Mouse (Mus musculus): Measurements from ENCODE around the gene Arid1b. TPM values are rescaled to one million over a fixed set of nuclear protein-coding genes. Genes with fewer than 3 reads are reported as not detected.

Gene Arid1b
- total RNA-seq, 2 experiments from 2014 or later: 29.2 to 29.7 TPM

DNA sequence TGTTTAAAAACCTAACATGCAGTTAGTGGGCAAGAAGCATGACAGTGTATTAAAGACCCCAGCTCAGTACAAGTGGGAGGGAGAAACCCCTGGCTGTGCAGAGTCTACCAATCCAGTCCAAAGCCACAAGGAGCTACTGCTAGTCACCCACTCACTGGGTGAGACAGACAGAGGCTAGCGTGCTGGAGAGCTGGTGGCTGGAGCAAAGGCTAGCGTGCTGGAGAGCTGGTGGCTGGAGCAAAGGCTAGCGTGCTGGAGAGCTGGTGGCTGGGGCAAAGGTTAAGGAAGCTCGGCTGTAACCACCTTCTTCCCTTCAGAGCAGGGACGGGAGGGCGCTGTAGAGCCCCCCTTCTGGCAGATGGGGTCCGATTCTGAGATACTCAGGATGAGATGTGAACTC is 320.6 kb downstream of the Arid1b start:
- no peak for DNase-seq

- no peak for DNase-seq
These were observed 322.4 kb downstream of the Arid1b start for GRCm38 (mm10) chr17:5316489-5316888.

DNA sequence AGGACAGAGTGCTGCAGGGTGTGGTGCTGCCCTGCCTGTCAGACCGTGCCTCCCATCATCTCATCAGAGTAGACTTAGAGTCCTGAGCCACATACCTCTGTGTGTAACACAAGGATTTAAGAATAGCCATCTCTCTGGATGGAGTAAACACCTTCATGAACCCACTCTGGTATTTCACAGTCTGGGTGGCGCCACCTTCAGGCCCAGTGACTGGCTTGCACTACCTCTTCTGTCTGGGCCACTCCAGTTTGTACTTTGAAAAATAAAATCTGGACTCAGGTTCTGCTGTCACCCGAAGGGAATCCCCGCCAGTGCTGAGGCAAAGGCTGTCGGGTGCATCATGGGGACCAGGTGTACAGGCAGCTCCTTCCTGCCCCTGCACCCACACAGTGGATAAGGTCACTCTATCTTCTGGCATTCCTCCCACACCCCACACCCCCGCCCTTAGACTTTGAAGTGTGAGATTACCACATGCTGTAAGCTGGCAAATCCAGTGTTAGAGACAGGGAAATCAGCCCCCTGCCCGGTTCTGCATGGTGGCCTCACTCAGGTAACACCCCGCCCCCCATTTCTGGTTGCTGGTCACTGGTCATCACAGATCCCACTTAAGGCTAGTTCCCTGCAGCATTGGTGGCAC is 327.6 kb downstream of the Arid1b start:
- no peak for DNase-seq

GRCm38 (mm10) chr17:5322594-5322993 is 328.5 kb downstream of the Arid1b start:
- DNase-seq: no peak

- no peak for DNase-seq
These were observed 329.6 kb downstream of the Arid1b start for GRCm38 (mm10) chr17:5323746-5324145.

DNA sequence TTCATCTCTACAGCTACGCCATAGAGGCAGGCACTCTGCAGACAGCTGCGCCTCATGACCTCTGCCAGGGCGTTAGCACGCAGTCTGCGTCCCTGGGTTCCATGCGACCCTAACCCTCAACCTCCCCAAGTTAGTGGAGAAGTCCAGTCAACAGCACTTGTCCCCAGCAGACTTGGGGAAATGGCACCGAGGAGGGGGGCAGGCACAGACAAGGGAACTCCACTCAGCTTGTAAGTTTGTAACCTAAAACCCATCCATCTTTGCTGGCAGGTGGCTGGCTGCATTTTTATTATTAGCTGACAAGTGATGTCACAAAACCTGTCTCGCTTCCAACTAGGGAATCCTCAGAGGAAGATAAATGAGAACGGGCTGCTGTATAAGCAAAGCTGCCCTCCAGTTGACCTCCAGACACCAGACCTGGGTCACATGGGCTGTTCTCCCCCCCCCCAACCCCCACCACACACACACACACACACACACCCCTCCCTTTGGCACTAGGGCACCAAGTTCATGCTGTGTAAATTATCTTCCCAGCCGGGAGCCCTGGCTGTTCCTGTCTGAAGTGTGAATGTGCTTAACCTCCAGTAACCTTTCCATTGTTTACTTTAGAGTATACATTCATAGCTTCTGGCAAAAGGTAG is 330.2 kb downstream of the Arid1b start:
- DNase-seq: peak; percentile 69

DNA sequence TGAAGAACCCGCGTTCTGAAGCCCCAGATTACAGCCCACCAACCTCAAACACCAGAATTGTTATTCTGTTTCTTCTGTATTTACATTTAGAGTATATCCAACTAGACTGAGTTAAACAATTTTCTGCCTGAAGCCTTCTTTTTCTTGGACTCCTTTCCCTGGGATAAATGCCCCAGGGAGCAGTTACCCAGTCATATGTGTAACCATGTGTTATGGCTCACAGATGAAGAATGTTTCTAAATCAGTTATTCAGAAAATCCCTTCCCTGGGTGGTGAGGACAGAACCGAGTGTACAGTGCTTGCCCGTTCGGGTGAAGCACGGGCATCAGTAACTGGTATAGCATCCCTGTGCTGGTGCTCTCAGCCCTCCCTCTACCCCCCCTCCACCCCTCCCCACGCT is 332.6 kb downstream of the Arid1b start:
- DNase-seq: no peak

GRCm38 (mm10) chr17:5327480-5328180 is 333.5 kb downstream of the Arid1b start:
- no peak for DNase-seq

- no peak for DNase-seq
These were observed 335.3 kb downstream of the Arid1b start for GRCm38 (mm10) chr17:5329478-5329877.

DNA sequence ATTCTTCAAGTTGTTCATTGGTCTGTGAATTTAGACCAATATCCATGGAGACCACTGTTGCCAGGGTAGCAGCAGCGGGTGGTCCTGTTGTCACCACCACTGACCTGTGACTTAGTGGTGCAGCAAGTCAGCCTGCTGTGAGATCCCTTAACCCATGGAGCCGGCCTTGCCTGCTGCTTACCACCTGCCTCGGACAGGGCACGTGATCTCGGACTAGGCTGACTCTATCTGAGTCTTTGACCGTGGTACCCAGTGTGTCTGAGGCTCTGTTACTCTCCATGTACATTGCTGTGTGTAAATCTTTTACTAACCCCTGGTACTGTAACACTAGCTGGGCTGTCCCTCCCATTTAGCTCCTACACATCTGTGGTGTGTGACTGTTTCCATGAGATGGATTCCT is 335.9 kb downstream of the Arid1b start:
- DNase-seq: no peak

DNA sequence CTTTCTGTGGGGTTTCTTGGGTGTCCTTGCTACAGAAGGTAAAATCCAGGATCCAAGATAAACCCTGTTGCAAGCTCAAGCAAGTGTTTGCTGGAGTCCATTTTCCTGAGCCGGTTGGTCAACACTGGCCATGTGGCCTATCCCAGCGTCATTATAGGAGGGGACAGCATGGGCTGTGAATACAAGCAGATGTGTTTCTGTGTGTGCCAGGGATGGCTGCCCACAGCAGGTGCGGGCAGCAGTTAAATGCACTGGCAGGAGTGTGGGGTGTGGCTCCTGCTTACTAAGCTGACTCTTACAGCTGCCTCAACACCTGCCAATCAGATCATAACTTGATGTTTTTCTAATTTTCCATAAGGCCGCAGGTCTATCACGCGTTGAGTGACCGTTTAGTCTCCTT is 336.5 kb downstream of the Arid1b start:
- DNase-seq: peak; percentile 29

DNA sequence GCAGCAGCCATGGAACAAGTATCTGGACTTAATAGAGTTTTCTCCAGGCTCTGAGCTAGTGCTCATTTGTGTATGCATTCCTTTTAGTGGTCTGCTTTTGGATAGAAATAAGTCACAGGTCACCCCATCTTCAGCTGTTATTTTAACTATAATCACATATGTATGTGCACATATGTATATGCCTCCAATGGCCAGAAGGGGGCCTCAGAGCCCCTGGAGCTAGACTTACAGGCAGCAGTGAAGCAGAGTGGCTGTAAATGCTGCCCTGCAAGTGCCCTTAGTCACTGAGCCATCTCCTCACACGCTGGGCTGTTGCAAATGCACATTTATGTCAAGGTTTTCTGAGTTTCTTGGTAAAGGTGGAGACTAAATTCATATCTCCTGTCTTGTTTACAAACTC is 337.3 kb downstream of the Arid1b start:
- DNase-seq: no peak

GRCm38 (mm10) chr17:5334567-5334966 is 340.4 kb downstream of the Arid1b start:
- no peak for DNase-seq

- no peak for DNase-seq
These were observed 350.3 kb downstream of the Arid1b start for GRCm38 (mm10) chr17:5344426-5344825.

- DNase-seq: no peak
These were observed 351.7 kb downstream of the Arid1b start for GRCm38 (mm10) chr17:5345810-5346209.

DNA sequence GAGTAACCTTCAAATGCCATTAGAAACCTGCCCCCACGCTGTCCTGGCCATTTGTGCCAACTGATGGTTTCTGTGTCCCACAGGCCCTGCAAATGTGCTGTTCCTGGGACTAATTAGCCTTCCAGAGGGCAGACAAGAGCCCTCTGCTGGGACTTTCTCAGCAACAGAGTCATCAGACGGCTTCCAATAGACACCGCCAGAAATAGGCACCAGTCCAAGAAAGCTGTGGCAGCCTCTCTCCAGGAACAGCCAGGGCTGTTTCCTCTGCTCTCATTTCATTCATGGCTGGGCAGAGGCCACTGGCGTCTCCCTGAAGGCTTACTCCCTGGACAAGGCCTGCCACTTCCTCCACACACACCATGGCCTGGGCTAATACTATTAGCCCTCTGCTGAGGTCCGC is 358.8 kb downstream of the Arid1b start:
- DNase-seq: peak; percentile 56

- no peak for DNase-seq
These were observed 366.6 kb downstream of the Arid1b start for GRCm38 (mm10) chr17:5360759-5361158.

- no peak for DNase-seq
These were observed 371.9 kb downstream of the Arid1b start for GRCm38 (mm10) chr17:5365992-5366398.

DNA sequence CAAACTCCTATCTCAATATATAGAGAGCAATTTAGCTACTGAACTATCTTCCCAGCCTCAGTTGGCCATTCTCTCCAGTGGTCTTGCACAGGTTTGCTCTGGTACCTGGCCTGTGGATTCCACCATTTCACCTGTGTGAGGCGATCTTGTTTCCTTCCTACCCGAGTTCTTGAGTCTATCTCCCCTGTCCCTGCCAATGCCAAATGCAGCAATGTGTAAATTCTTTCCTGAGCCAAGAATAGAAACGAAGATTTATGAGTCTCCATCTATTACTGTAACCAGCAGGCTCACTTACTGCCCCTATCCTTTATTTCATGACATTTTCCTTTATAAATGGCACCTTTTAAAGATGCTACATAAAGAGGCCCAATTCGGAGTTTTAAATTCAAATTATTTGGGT is 376.9 kb downstream of the Arid1b start:
- DNase-seq: no peak

GRCm38 (mm10) chr17:5371521-5371920 is 377.4 kb downstream of the Arid1b start:
- DNase-seq: no peak

DNA sequence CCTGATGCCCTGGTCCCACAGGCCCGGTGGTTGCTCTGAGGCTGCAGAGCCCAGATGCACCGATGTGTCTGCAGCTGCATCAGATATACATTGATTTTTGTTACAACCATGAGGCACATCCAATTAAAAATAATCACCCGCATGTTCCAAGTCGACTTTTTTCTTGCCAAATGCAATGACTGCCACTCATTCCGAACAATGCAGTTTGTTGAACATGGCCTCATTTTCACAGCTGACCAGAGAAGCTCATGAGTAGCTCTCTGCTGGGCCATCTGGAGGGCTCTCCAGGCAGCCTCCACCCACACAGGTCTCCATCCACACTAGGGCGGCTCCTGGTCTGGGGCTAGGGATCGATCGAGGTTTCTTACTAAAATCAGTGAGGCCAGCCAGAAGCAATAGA is 378.8 kb downstream of the Arid1b start:
- DNase-seq: no peak

- DNase-seq: no peak
These were observed 383.2 kb downstream of the Arid1b start for GRCm38 (mm10) chr17:5377151-5377929.

GRCm38 (mm10) chr17:5377930-5378310 is 383.8 kb downstream of the Arid1b start:
- DNase-seq: no peak
